Mouse (Mus musculus): Measurements from ENCODE around the gene Arpc4.

- no peak for TF ChIP-seq POLR2A (IDR thresholded peaks at IDR 0.05; ENCODE audit: low read depth, low read length)
- TF ChIP-seq CTCF (IDR thresholded peaks at IDR 0.05; ENCODE audit: borderline replicate concordance, insufficient read depth, low read length) = no peak
These were observed 18.5 kb downstream of the Arpc4 start for GRCm38 (mm10) chr6:113396270-113397030.

All from embryonic fibroblast, embryonic 13.5 days (primary cell).